Mouse (Mus musculus) stomach, embryonic 14.5 days (tissue): ENCODE measurements around the gene Gm14597. TPM values are rescaled to one million over a fixed set of nuclear protein-coding genes. Genes with fewer than 3 reads are reported as not detected.
A peak's percentile ranks its signal among the peaks of the same experiment; 100 is the strongest.
"Not testable (repeated sequence)": the region's sequence is repeated elsewhere in the genome, so short reads cannot be mapped to it uniquely, and the experiment has no call there.

ENCODE experiments used
- ATAC-seq: fragments of 200-750 bp; cut with Nextera tagmentation; 2 replicates; pipeline ENCODE4 v1.8.0; 2017; ENCODE audit warnings: low read depth, moderate TSS enrichment; ENCODE audit not compliant: insufficient number of reproducible peaks, insufficient read depth, low FRiP score
- H3K27ac ChIP-seq: fragments of 300-500 bp; sonication (generic); 2 replicates; pipeline ENCODE4 v1.5.1; 2014; ENCODE audit warnings: mild to moderate bottlenecking, low read length, moderate library complexity, mixed read lengths
- H3K27me3 ChIP-seq: fragments of 300-500 bp; sonication (generic); 2 replicates; pipeline ENCODE4 v1.6.1; 2014; ENCODE audit warnings: low read length, control low read depth, mixed read lengths; ENCODE audit not compliant: control insufficient read depth, insufficient read depth
- H3K36me3 ChIP-seq: fragments of 300-500 bp; sonication (generic); 2 replicates; pipeline ENCODE4 v1.6.1; 2014; ENCODE audit warnings: mild to moderate bottlenecking, control low read depth, low read length, moderate library complexity, mixed read lengths; ENCODE audit not compliant: control insufficient read depth, insufficient read depth
- H3K4me1 ChIP-seq: fragments of 300-500 bp; sonication (generic); 2 replicates; pipeline ENCODE4 v1.6.1; 2014; ENCODE audit warnings: low read length, control low read depth, mixed read lengths; ENCODE audit not compliant: control insufficient read depth, insufficient read depth
- H3K4me2 ChIP-seq: fragments of 300-500 bp; sonication (generic); replicated peaks from 2 replicates; pipeline ENCODE4 v1.6.1; 2014; ENCODE audit warnings: low read depth, low read length, control low read depth
- H3K4me3 ChIP-seq: fragments of 300-500 bp; sonication (generic); 2 replicates; pipeline ENCODE4 v1.5.1; 2014; ENCODE audit warnings: low read depth, low read length, control low read depth
- H3K9ac ChIP-seq: fragments of 300-500 bp; sonication (generic); replicated peaks from 2 replicates; pipeline ENCODE4 v1.6.1; 2014; ENCODE audit warnings: low read depth, mild to moderate bottlenecking, control low read depth, low read length, moderate library complexity, mixed read lengths
- H3K9me3 ChIP-seq: fragments of 300-500 bp; sonication (generic); 2 replicates; pipeline ENCODE4 v1.6.1; 2016; ENCODE audit warnings: low read depth, low read length, control low read depth; ENCODE audit not compliant: control insufficient read depth
- WGBS: fragments of 180-500 bp; shearing (Covaris S2); extraction: QIAGEN DNeasy Blood & Tissue Kit; methylation state at CpG from one replicate; pipeline ENCODE4 v1.1.7; 2014; 5-methylcytosine and 5-hydroxymethylcytosine counted together
- polyA plus RNA-seq: library from polyadenylated mRNA; unstranded; fragments of >200 nt; fragmentation: Nextera tagmentation; extraction: Ambion mirVana; gene quantifications from 2 replicates; pipeline ENCODE4 v1.2.1, GENCODE M21; 2014

Gm14597 gene
- polyA plus RNA-seq, 1 experiment from 2014 or later: not detected

GRCm38 (mm10) chrX:53608122-53608813 is 511 bp downstream of the Gm14597 start:
- Histone ChIP-seq H3K27me3 (no peaks in the 10 kb centered on the region), H3K4me1 (no peaks in the 10 kb centered on the region), H3K4me3 (peak overlapping the region; percentile 32), H3K9ac (peak overlapping the region; percentile 45; the same call in 1 of the 2 replicates), H3K27ac (no peak overlapping the region), H3K36me3 (no peaks in the 10 kb centered on the region), H3K9me3 (no peaks in the 10 kb centered on the region), H3K4me2 (peak overlapping the region; percentile 47)
- 40% methylated on average over 17 of the region's 18 CpGs for WGBS
- ATAC-seq: peak; percentile 28; the same call in 1 of the 2 replicates

GRCm38 (mm10) chrX:53607242-53608121 is 1.3 kb downstream of the Gm14597 start, which contains the start of gene Rtl8c:
Rtl8c (plus strand) TSS chrX:53608032.
- no peak within 1 kb of the TSS for H3K27ac ChIP-seq
- 33% methylated on average over 20 of the region's 20 CpGs for WGBS
- no peaks in the 10 kb centered on the region for H3K9me3 ChIP-seq
- H3K4me3 ChIP-seq: peak within 1 kb of the TSS; percentile 32
- H3K27me3 ChIP-seq: no peaks in the 10 kb centered on the region
- H3K36me3 ChIP-seq: no peaks in the 10 kb centered on the region
- no peaks in the 10 kb centered on the region for H3K4me1 ChIP-seq
- peak within 1 kb of the TSS; percentile 45; the same call in 1 of the 2 replicates for H3K9ac ChIP-seq
- peak; percentile 90 for ATAC-seq
- peak within 1 kb of the TSS; percentile 47 for H3K4me2 ChIP-seq

GRCm38 (mm10) chrX:53606176-53606575 is 2.6 kb downstream of the Gm14597 start:
- not testable (repeated sequence) for H3K4me1 ChIP-seq, H3K9ac ChIP-seq, ATAC-seq, H3K36me3 ChIP-seq, H3K27me3 ChIP-seq, H3K27ac ChIP-seq, H3K4me2 ChIP-seq, H3K4me3 ChIP-seq, H3K9me3 ChIP-seq
- WGBS: 22% methylated on average over 1 of the region's 1 CpGs

GRCm38 (mm10) chrX:53599993-53600392 is 8.8 kb downstream of the Gm14597 start:
- 43% methylated on average over 2 of the region's 2 CpGs for WGBS

GRCm38 (mm10) chrX:53583404-53583803 is 25.4 kb downstream of the Gm14597 start:
- H3K9me3 ChIP-seq, H3K27ac ChIP-seq, H3K4me1 ChIP-seq, H3K36me3 ChIP-seq, ATAC-seq, H3K27me3 ChIP-seq, H3K4me2 ChIP-seq, H3K9ac ChIP-seq, H3K4me3 ChIP-seq: not testable (repeated sequence)
- WGBS: 79% methylated on average over 3 of the region's 4 CpGs

More at GRCm38 (mm10) chrX:53599993-53600392, 8.8 kb downstream of the Gm14597 start:
- not testable (repeated sequence) for H3K27ac ChIP-seq, H3K4me1 ChIP-seq, H3K9ac ChIP-seq, H3K27me3 ChIP-seq, H3K4me2 ChIP-seq, H3K36me3 ChIP-seq, ATAC-seq, H3K9me3 ChIP-seq, H3K4me3 ChIP-seq

- not testable (repeated sequence) for H3K4me2 ChIP-seq, H3K9ac ChIP-seq, H3K27ac ChIP-seq, ATAC-seq, H3K4me1 ChIP-seq, H3K9me3 ChIP-seq, H3K36me3 ChIP-seq, H3K27me3 ChIP-seq, H3K4me3 ChIP-seq
- WGBS: 64% methylated on average over 2 of the region's 4 CpGs
Measured at GRCm38 (mm10) chrX:53581407-53581806, 27.4 kb downstream of the Gm14597 start.

- Histone ChIP-seq H3K4me2 (no peak overlapping the region), H3K27ac (no peak overlapping the region), H3K9me3 (no peaks in the 10 kb centered on the region), H3K27me3 (no peaks in the 10 kb centered on the region), H3K36me3 (no peaks in the 10 kb centered on the region), H3K4me3 (no peak overlapping the region), H3K9ac (no peak overlapping the region), H3K4me1 (no peaks in the 10 kb centered on the region)
- WGBS: 90% methylated on average over 1 of the region's 1 CpGs
- ATAC-seq: no peak
Measured at GRCm38 (mm10) chrX:53579311-53579710, 29.5 kb downstream of the Gm14597 start.
